Mouse (Mus musculus): ENCODE data around the gene Nlrp4c. TPM values are rescaled to one million over a fixed set of nuclear protein-coding genes. Genes with fewer than 3 reads are reported as not detected.
"Not testable (repeated sequence)": the region's sequence is repeated elsewhere in the genome, so short reads cannot be mapped to it uniquely, and the experiment has no call there.

Gene Nlrp4c
- not detected in 2 replicates for polyA plus RNA-seq (2016; fragmentation: Nextera tagmentation; extraction: Ambion mirVana)

DNA sequence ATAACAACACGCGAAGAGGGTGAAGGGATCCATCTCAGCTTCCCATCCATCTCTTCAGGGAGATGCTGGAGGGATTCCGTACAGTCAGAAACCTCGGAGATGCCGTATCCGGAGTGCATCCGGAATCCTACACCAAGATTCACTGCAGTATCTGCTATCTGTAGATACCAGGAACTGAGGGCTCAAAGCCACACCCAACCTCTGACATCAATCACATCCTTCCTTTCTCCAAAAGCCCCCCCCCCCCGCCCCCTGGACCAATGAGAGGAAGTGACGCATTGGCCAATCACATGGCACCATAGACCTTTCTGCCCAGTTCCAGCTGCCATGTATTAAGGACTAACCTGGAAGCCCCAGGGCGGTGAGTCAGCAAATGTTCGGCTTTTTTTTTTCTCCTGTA, at the start of gene Nlrp4c:
Gene Nlrp4c, plus strand, starts transcription at position 301 of the 400 bp plus-strand sequence.
- H3K27ac ChIP-seq: no peak within 1 kb of the TSS
- H3K27me3 ChIP-seq: no peaks in the 10 kb centered on the region
- no peaks in the 10 kb centered on the region for H3K36me3 ChIP-seq
- H3K9ac ChIP-seq (replicated peaks): no peak within 1 kb of the TSS
- no peak within 1 kb of the TSS for H3K4me2 ChIP-seq
- H3K4me1 ChIP-seq (replicated peaks): no peaks in the 10 kb centered on the region
- 88% methylated on average over 11 of the region's 11 CpGs for WGBS
- no peak for ATAC-seq (ENCODE audit: insufficient number of reproducible peaks, insufficient read depth, low FRiP score, low TSS enrichment, low read depth)
- peaks cover 33% of the 10 kb centered on the region for H3K9me3 ChIP-seq
- H3K4me3 ChIP-seq (replicated peaks): no peak within 1 kb of the TSS

DNA sequence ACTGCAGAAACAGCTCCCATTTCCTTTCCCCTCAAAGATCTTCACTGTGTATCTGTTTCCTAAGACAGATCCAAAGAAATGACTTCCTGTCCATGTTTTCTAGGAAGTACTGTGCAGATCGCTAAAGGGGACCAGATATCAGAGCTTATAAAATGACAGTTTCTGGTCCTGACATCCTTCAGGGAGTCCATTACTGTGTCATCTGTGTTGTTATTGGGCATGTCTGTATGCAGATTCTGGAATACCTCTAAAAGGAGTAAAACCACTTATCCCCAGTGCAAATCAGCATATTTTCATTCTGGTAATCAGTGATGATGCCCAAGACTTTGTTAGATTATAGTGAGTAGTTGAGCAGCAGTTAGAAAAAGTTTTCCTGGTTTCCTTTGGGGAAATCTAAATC, 34.1 kb upstream of the Nlrp4c start, which contains the start of gene Vmn1r65:
Gene Vmn1r65, minus strand, starts transcription at position 101 of the 400 bp plus-strand sequence.
- 92% methylated on average over 1 of the region's 1 CpGs for WGBS
- Histone ChIP-seq H3K4me2 (no peak within 1 kb of the TSS), H3K9ac (replicated peaks) (no peak within 1 kb of the TSS), H3K4me1 (replicated peaks) (no peaks in the 10 kb centered on the region), H3K27ac (no peak within 1 kb of the TSS), H3K27me3 (no peaks in the 10 kb centered on the region), H3K36me3 (no peaks in the 10 kb centered on the region), H3K4me3 (replicated peaks) (no peak within 1 kb of the TSS), H3K9me3 (peaks cover 45% of the 10 kb centered on the region)
- no peak for ATAC-seq (ENCODE audit: insufficient number of reproducible peaks, insufficient read depth, low FRiP score, low TSS enrichment, low read depth)

- H3K9me3 ChIP-seq: peaks cover 4% of the 10 kb centered on the region; the same call in 1 of the 2 replicates
- H3K27ac ChIP-seq: no peak overlapping the region
- no peak overlapping the region for H3K9ac ChIP-seq (replicated peaks)
- H3K4me3 ChIP-seq (replicated peaks): no peak overlapping the region
- no peaks in the 10 kb centered on the region for H3K27me3 ChIP-seq
- 71% methylated on average over 3 of the region's 3 CpGs for WGBS
- no peak overlapping the region for H3K4me2 ChIP-seq
- no peaks in the 10 kb centered on the region for H3K36me3 ChIP-seq
- H3K4me1 ChIP-seq (replicated peaks): no peaks in the 10 kb centered on the region
- ATAC-seq (ENCODE audit: insufficient number of reproducible peaks, insufficient read depth, low FRiP score, low TSS enrichment, low read depth): no peak
These were observed 74.5 kb downstream of the Nlrp4c start for GRCm38 (mm10) chr7:6119501-6119900.

DNA sequence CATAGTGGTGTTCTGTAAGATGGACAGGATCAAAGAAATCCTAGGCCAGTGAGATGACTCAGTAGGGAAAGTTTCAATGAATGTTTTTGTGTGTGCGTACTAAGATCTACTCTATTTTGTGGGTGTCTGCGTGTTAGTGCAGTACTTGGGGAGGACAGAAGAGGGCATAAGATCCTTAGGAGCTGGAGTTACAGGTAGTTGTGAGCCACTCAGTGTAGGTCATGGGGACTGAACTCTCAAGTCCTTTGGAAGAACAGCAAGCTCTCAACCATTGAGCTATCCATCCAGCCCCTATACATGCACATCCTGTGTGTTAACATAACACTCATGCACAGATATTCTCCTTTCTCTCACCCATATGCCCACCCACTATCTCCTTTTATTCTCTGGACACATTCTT, 75.1 kb downstream of the Nlrp4c start:
- not testable (repeated sequence) for H3K4me1 ChIP-seq (replicated peaks); H3K9me3 ChIP-seq; H3K36me3 ChIP-seq; H3K9ac ChIP-seq (replicated peaks); H3K27ac ChIP-seq; H3K27me3 ChIP-seq; H3K4me3 ChIP-seq (replicated peaks); H3K4me2 ChIP-seq; ATAC-seq (ENCODE audit: insufficient number of reproducible peaks, insufficient read depth, low FRiP score, low TSS enrichment, low read depth)
- 78% methylated on average over 2 of the region's 2 CpGs for WGBS

DNA sequence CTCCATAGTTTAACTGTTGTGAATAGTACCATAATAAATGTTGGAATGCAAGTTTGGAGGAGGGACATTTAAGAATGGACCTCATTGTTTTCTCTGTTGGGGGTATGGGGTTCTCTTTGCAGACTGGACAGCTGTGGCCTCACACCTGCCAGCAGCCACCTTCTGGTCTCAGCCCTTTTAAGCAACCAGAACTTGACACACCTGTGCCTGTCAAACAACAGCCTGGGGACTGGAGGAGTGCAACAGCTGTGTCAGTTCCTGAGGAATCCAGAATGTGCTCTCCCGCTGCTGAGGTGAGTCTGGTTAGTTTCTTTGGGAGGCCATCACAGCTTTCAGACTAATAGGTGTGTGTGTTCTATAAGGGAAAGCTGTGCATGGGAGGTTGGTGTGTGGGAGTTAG, 76.2 kb downstream of the Nlrp4c start:
- not testable (repeated sequence) for ATAC-seq (ENCODE audit: insufficient number of reproducible peaks, insufficient read depth, low FRiP score, low TSS enrichment, low read depth); H3K9ac ChIP-seq (replicated peaks); H3K4me1 ChIP-seq (replicated peaks); H3K27ac ChIP-seq; H3K4me3 ChIP-seq (replicated peaks); H3K27me3 ChIP-seq; H3K36me3 ChIP-seq; H3K4me2 ChIP-seq; H3K9me3 ChIP-seq
- 70% methylated on average over 1 of the region's 1 CpGs for WGBS

- H3K27me3 ChIP-seq: no peaks in the 10 kb centered on the region
- H3K4me3 ChIP-seq (replicated peaks): no peak overlapping the region
- 44% methylated on average over 7 of the region's 7 CpGs for WGBS
- no peak overlapping the region for H3K9ac ChIP-seq (replicated peaks)
- ATAC-seq (ENCODE audit: insufficient number of reproducible peaks, insufficient read depth, low FRiP score, low TSS enrichment, low read depth): peak; percentile 50; the same call in 1 of the 2 replicates
- H3K4me1 ChIP-seq (replicated peaks): no peaks in the 10 kb centered on the region
- H3K36me3 ChIP-seq: peaks cover 15% of the 10 kb centered on the region
- no peak overlapping the region for H3K27ac ChIP-seq
- H3K4me2 ChIP-seq: no peak overlapping the region
- 0 out of 2 replicates have a peak, but pooled peaks cover 3% of the 10 kb centered on the region for H3K9me3 ChIP-seq
These were observed 81.9 kb downstream of the Nlrp4c start for GRCm38 (mm10) chr7:6126690-6127448.

GRCm38 (mm10) chr7:6130346-6130745, 85.4 kb downstream of the Nlrp4c start:
- no peak for ATAC-seq (ENCODE audit: insufficient number of reproducible peaks, insufficient read depth, low FRiP score, low TSS enrichment, low read depth)
- H3K27me3 ChIP-seq: no peaks in the 10 kb centered on the region
- H3K36me3 ChIP-seq: peaks cover 45% of the 10 kb centered on the region
- H3K4me1 ChIP-seq (replicated peaks): no peaks in the 10 kb centered on the region
- peaks cover 22% of the 10 kb centered on the region for H3K9me3 ChIP-seq
- WGBS: 39% methylated on average over 4 of the region's 4 CpGs
- H3K4me2 ChIP-seq: no peak overlapping the region
- H3K9ac ChIP-seq (replicated peaks): no peak overlapping the region
- no peak overlapping the region for H3K27ac ChIP-seq
- H3K4me3 ChIP-seq (replicated peaks): no peak overlapping the region

DNA sequence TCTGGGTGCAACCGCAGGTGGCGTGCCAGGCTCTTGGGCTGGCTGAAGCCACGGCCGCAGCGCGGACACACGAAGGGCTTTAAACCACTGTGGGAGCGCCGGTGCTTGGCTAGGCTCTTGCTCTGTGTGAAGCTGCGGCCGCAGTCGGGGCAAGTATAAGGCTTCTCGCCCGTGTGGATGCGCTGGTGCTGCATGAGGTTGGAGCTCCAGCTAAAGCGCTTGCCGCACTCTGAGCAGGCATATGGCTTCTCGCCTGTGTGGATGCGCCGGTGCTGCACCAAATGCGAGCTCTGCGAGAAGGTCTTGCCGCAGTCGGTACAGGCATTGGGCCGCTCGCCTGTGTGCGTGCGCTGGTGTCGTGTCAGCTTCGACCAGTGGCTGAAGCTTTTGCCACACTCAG, 87.7 kb downstream of the Nlrp4c start:
- peaks cover 63% of the 10 kb centered on the region for H3K36me3 ChIP-seq

GRCm38 (mm10) chr7:6136497-6136896, 91.5 kb downstream of the Nlrp4c start:
- Histone ChIP-seq H3K9me3 (peaks cover 22% of the 10 kb centered on the region), H3K4me1 (replicated peaks) (no peaks in the 10 kb centered on the region), H3K27me3 (no peaks in the 10 kb centered on the region), H3K4me2 (no peak overlapping the region), H3K27ac (no peak overlapping the region), H3K4me3 (replicated peaks) (no peak overlapping the region), H3K9ac (replicated peaks) (no peak overlapping the region), H3K36me3 (peaks cover 85% of the 10 kb centered on the region)
- no peak for ATAC-seq (ENCODE audit: insufficient number of reproducible peaks, insufficient read depth, low FRiP score, low TSS enrichment, low read depth)

More for the DNA sequence above, 87.7 kb downstream of the Nlrp4c start:
- Histone ChIP-seq H3K27ac (no peak overlapping the region), H3K27me3 (no peaks in the 10 kb centered on the region), H3K4me3 (replicated peaks) (no peak overlapping the region), H3K9ac (replicated peaks) (no peak overlapping the region), H3K9me3 (peaks cover 22% of the 10 kb centered on the region), H3K4me2 (no peak overlapping the region), H3K4me1 (replicated peaks) (no peaks in the 10 kb centered on the region)
- ATAC-seq (ENCODE audit: insufficient number of reproducible peaks, insufficient read depth, low FRiP score, low TSS enrichment, low read depth): no peak
- 78% methylated on average over 30 of the region's 30 CpGs for WGBS

DNA sequence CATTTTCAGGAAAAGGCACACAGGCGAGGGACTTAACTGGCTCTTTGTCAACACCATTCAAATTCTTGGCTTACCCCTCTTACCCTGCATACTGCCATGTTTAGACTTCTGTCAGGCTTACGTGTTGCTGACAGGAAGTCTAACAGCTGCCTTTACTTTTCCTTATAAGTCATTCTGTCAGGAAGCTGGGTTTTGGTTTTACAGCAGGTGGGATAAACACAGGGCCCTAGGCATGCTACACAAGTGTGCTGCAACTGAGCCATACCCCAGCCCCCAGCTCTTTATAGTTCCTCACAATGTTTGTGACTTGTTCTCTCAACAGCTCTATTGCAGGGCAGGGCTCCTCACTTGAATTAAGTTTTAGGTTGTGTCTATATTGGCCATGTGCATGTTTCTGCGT, 94.3 kb downstream of the Nlrp4c start:
- H3K36me3 ChIP-seq: peaks cover 64% of the 10 kb centered on the region
- no peak for ATAC-seq (ENCODE audit: insufficient number of reproducible peaks, insufficient read depth, low FRiP score, low TSS enrichment, low read depth)
- no peak overlapping the region for H3K4me3 ChIP-seq (replicated peaks)
- H3K4me1 ChIP-seq (replicated peaks): no peaks in the 10 kb centered on the region
- H3K9me3 ChIP-seq: no peaks in the 10 kb centered on the region
- no peaks in the 10 kb centered on the region for H3K27me3 ChIP-seq
- WGBS: 71% methylated on average over 3 of the region's 3 CpGs
- no peak overlapping the region for H3K4me2 ChIP-seq
- H3K27ac ChIP-seq: no peak overlapping the region
- H3K9ac ChIP-seq (replicated peaks): no peak overlapping the region

DNA sequence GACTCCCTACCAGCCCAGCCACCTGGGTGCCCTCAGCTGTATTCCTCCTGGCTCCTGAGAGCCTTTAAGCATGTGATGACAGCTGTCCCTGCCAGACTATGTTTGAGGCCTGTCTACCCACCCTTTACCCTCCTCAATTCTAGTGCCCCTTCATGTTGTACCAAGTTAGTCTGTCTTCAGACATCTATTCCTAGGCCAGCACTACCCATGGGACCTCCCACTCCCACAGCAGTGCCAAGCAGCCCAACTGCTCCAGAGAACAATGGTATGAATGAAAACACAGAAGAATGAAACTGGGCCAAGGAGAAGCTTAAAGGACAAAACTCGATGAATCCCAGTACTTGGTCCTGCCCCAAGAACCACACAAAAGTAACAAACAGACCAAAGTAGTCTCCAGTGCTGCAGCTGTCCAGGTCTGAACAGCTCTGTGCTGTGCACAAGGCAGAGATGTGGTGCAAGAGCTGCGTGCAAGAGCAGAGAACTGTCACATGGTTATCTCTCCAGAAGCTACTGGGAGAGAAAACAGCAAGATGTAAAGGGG, 99.1 kb downstream of the Nlrp4c start:
- no peak for ATAC-seq (ENCODE audit: insufficient number of reproducible peaks, insufficient read depth, low FRiP score, low TSS enrichment, low read depth)
- 96% methylated on average over 2 of the region's 2 CpGs for WGBS
- no peak overlapping the region for H3K27ac ChIP-seq

More for the DNA sequence above, 99.1 kb downstream of the Nlrp4c start:
- H3K4me1 ChIP-seq (replicated peaks): peaks cover 17% of the 10 kb centered on the region
- no peak overlapping the region for H3K9ac ChIP-seq (replicated peaks)
- peaks cover 26% of the 10 kb centered on the region for H3K36me3 ChIP-seq
- no peak overlapping the region for H3K4me3 ChIP-seq (replicated peaks)
- H3K27me3 ChIP-seq: no peaks in the 10 kb centered on the region
- H3K4me2 ChIP-seq: no peak overlapping the region
- no peaks in the 10 kb centered on the region for H3K9me3 ChIP-seq
